Mouse (Mus musculus): ENCODE measurements around the gene Bcas3. TPM values are rescaled to one million over a fixed set of nuclear protein-coding genes. Genes with fewer than 3 reads are reported as not detected.

Bcas3 gene
- total RNA-seq, 4 experiments from 2014 or later = 37.4 to 39.3 (median 38.9) TPM

- DNase-seq (ENCODE audit: low spot score in 2 of 2) = peak in 1 of 2 experiments; percentile 25
Observed at GRCm38 (mm10) chr11:85739266-85739977, 386.5 kb downstream of the Bcas3 start.

- no peak for DNase-seq (ENCODE audit: low spot score in 2 of 2)
Observed at GRCm38 (mm10) chr11:85746373-85746772, 393.4 kb downstream of the Bcas3 start.

GRCm38 (mm10) chr11:85748891-85749290 is 395.9 kb downstream of the Bcas3 start:
- no peak for DNase-seq (ENCODE audit: low spot score in 2 of 2)

- no peak for DNase-seq (ENCODE audit: low spot score in 2 of 2)
Observed at GRCm38 (mm10) chr11:85751171-85751570, 398.2 kb downstream of the Bcas3 start.

GRCm38 (mm10) chr11:85754631-85755502 is 401.9 kb downstream of the Bcas3 start:
- no peak for DNase-seq (ENCODE audit: low spot score in 2 of 2)

GRCm38 (mm10) chr11:85755503-85756044 is 402.6 kb downstream of the Bcas3 start:
- no peak for DNase-seq (ENCODE audit: low spot score in 2 of 2)

GRCm38 (mm10) chr11:85758891-85759290 is 405.9 kb downstream of the Bcas3 start:
- DNase-seq (ENCODE audit: low spot score in 2 of 2) = no peak

- peak; percentile 36 to 43 for DNase-seq (ENCODE audit: low spot score in 2 of 2)
Observed at GRCm38 (mm10) chr11:85759634-85760439, 406.9 kb downstream of the Bcas3 start.

- peak; percentile 37 to 56 for DNase-seq (ENCODE audit: low spot score in 2 of 2)
Observed at GRCm38 (mm10) chr11:85760486-85761141, 407.6 kb downstream of the Bcas3 start.

- no peak for DNase-seq (ENCODE audit: low spot score in 2 of 2)
Observed at GRCm38 (mm10) chr11:85761170-85761569, 408.2 kb downstream of the Bcas3 start.

- DNase-seq (ENCODE audit: low spot score in 2 of 2) = no peak
Observed at GRCm38 (mm10) chr11:85763655-85764054, 410.7 kb downstream of the Bcas3 start.

- DNase-seq (ENCODE audit: low spot score in 2 of 2) = no peak
Observed at GRCm38 (mm10) chr11:85766106-85766723, 413.2 kb downstream of the Bcas3 start.

GRCm38 (mm10) chr11:85766811-85767210 is 413.8 kb downstream of the Bcas3 start:
- DNase-seq (ENCODE audit: low spot score in 2 of 2) = no peak

- DNase-seq (ENCODE audit: low spot score in 2 of 2) = no peak
Observed at GRCm38 (mm10) chr11:85769740-85770139, 416.8 kb downstream of the Bcas3 start.

GRCm38 (mm10) chr11:85773391-85773790 is 420.4 kb downstream of the Bcas3 start:
- no peak for DNase-seq (ENCODE audit: low spot score in 2 of 2)

GRCm38 (mm10) chr11:85774707-85775106 is 421.7 kb downstream of the Bcas3 start:
- DNase-seq (ENCODE audit: low spot score in 2 of 2) = no peak

GRCm38 (mm10) chr11:85775492-85775891 is 422.5 kb downstream of the Bcas3 start:
- DNase-seq (ENCODE audit: low spot score in 2 of 2) = no peak

GRCm38 (mm10) chr11:85776861-85777360 is 423.9 kb downstream of the Bcas3 start:
- DNase-seq (ENCODE audit: low spot score in 2 of 2) = no peak

GRCm38 (mm10) chr11:85777950-85778349 is 425.0 kb downstream of the Bcas3 start:
- DNase-seq (ENCODE audit: low spot score in 2 of 2) = no peak

- DNase-seq (ENCODE audit: low spot score in 2 of 2) = no peak
Observed at GRCm38 (mm10) chr11:85780303-85780702, 427.3 kb downstream of the Bcas3 start.
